Mouse (Mus musculus) brain, adult 10 weeks (tissue): Measurements from ENCODE around the gene Hist3h2a. TPM values are rescaled to one million over a fixed set of nuclear protein-coding genes. Genes with fewer than 3 reads are reported as not detected.

Experiments used
- polyA plus RNA-seq: library from polyadenylated mRNA; stranded (reverse); fragments of 350-450 nt; fragmentation: Illumina TruSeq; extraction: RNeasy Lipid Tissue Mini Kit (QIAGEN cat#74804); gene quantifications from one replicate; pipeline ENCODE4 v1.2.3, GENCODE M21; 2015; ENCODE audit warnings: low read depth, low replicate concordance

The Hist3h2a gene
- 33.6 TPM for polyA plus RNA-seq

GRCm38 (mm10) chr11:58954420-58955142 lies at the start of gene Hist3h2a, which contains the start of gene Trim17:
TSS of gene Hist3h2a (plus strand) at chr11:58954685.
TSS of gene Trim17 (plus strand) at chr11:58954685.

GRCm38 (mm10) chr11:58917745-58918366 lies 36.6 kb upstream of the Hist3h2a start, which contains the start of gene Btnl10:
TSS of gene Btnl10 (plus strand) at chr11:58917908.

GRCm38 (mm10) chr11:58938322-58939087 lies 16.0 kb upstream of the Hist3h2a start, which contains the start of gene Rnf187:
TSS of gene Rnf187 (minus strand) at chr11:58938916.

GRCm38 (mm10) chr11:58948542-58949479 lies 5.7 kb upstream of the Hist3h2a start, which contains the start of gene Hist3h2ba:
TSS of gene Hist3h2ba (plus strand) at chr11:58948920.

GRCm38 (mm10) chr11:58978027-58978705 lies 23.7 kb downstream of the Hist3h2a start, which contains the start of gene Trim11:
TSS of gene Trim11 (plus strand) at chr11:58978093.

Other genes starting within 250 kb of the Hist3h2a start
- gene Olfr318, start 230.7 kb upstream of the Hist3h2a start, polyA plus RNA-seq, result not detected
- gene Olfr317, start 215.5 kb upstream of the Hist3h2a start, polyA plus RNA-seq, result not detected
- gene Olfr316, start 202.0 kb upstream of the Hist3h2a start, polyA plus RNA-seq, result 1.3 TPM
- gene Olfr315, start 181.5 kb upstream of the Hist3h2a start, polyA plus RNA-seq, result not detected
- not detected for gene Olfr314, start 171.7 kb upstream of the Hist3h2a start, polyA plus RNA-seq
- 10.0 TPM for gene Fam183b, start 152.7 kb upstream of the Hist3h2a start, polyA plus RNA-seq
- not detected for gene Olfr313, start 139.7 kb upstream of the Hist3h2a start, polyA plus RNA-seq
- gene Olfr312, start 125.4 kb upstream of the Hist3h2a start, polyA plus RNA-seq, result not detected
- gene Olfr311, start 115.4 kb upstream of the Hist3h2a start, polyA plus RNA-seq, result not detected
- gene Gm12258, start 107.5 kb upstream of the Hist3h2a start, polyA plus RNA-seq, result 18.0 TPM
- 7.1 TPM for gene 2810021J22Rik, start 87.5 kb upstream of the Hist3h2a start, polyA plus RNA-seq
- gene Zfp39, start 50.5 kb upstream of the Hist3h2a start, polyA plus RNA-seq, result 5.3 TPM
- not detected for gene Btnl10, start 36.8 kb upstream of the Hist3h2a start, polyA plus RNA-seq
- gene Rnf187, start 15.8 kb upstream of the Hist3h2a start, polyA plus RNA-seq, result 331 TPM
- 67.2 TPM for gene Hist3h2ba, start 5.8 kb upstream of the Hist3h2a start, polyA plus RNA-seq
- 5.9 TPM for gene Trim17, start within 50 bp of the Hist3h2a start, polyA plus RNA-seq
- 17.7 TPM for gene Trim11, start 23.4 kb downstream of the Hist3h2a start, polyA plus RNA-seq
- gene Obscn, start 181.7 kb downstream of the Hist3h2a start, polyA plus RNA-seq, result 1.5 TPM
- 5.8 TPM for gene Iba57, start 209.1 kb downstream of the Hist3h2a start, polyA plus RNA-seq
- gene Gjc2, start 228.5 kb downstream of the Hist3h2a start, polyA plus RNA-seq, result 20.0 TPM
- gene Guk1, start 237.5 kb downstream of the Hist3h2a start, polyA plus RNA-seq, result 264 TPM
- 71.7 TPM for gene Mrpl55, start 247.8 kb downstream of the Hist3h2a start, polyA plus RNA-seq